Mouse (Mus musculus) hindbrain, postnatal 0 days (tissue): ENCODE measurements at regions not wholly inside any gene's neighbourhood (a gene's known extent, or its start where the extent isn't known, plus 50 kb on each side); places are given as distances from the start of the nearest gene placed in this dataset.
A peak's percentile ranks its signal among the peaks of the same experiment; 100 is the strongest.

Experiments used
- ATAC-seq: fragments of 200-750 bp; cut with Nextera tagmentation; 2 replicates; pipeline ENCODE4 v1.8.0; 2017; ENCODE audit warnings: mild to moderate bottlenecking, moderate TSS enrichment, moderate library complexity
- DNase-seq: peaks from one replicate; pipeline ENCODE4 v3.0.0-alpha.2; 2015; ENCODE audit warnings: low spot score
- H3K27ac ChIP-seq: fragments of 300-500 bp; sonication (generic); 2 replicates; pipeline ENCODE4 v1.5.1; 2014; ENCODE audit warnings: mild to moderate bottlenecking
- H3K27me3 ChIP-seq: fragments of 300-500 bp; sonication (generic); 2 replicates; pipeline ENCODE4 v1.6.1; 2014; ENCODE audit warnings: low read length, mixed read lengths; ENCODE audit not compliant: insufficient read depth
- H3K36me3 ChIP-seq: fragments of 300-500 bp; sonication (generic); 2 replicates; pipeline ENCODE4 v1.6.1; 2014; ENCODE audit warnings: low read length, mixed read lengths; ENCODE audit not compliant: insufficient read depth
- H3K4me1 ChIP-seq: fragments of 300-500 bp; sonication (generic); 2 replicates; pipeline ENCODE4 v1.6.1; 2014; ENCODE audit warnings: antibody characterized with exemption, low read length, mixed read lengths; ENCODE audit not compliant: insufficient read depth
- H3K4me2 ChIP-seq: fragments of 300-500 bp; sonication (generic); 2 replicates; pipeline ENCODE4 v1.6.1; 2014; ENCODE audit warnings: low read depth, mild to moderate bottlenecking, low read length, moderate library complexity, mixed read lengths
- H3K4me3 ChIP-seq: fragments of 300-500 bp; sonication (generic); 2 replicates; pipeline ENCODE4 v1.5.1; 2014; ENCODE audit warnings: low read length
- H3K9ac ChIP-seq: fragments of 300-500 bp; sonication (generic); replicated peaks from 2 replicates; pipeline ENCODE4 v1.6.1; 2014; ENCODE audit warnings: mild to moderate bottlenecking, low read length, moderate library complexity, mixed read lengths
- H3K9me3 ChIP-seq: fragments of 300-500 bp; sonication (generic); 2 replicates; pipeline ENCODE4 v1.6.1; 2016; ENCODE audit warnings: low read length, mixed read lengths
- CTCF ChIP-seq: IDR thresholded peaks from 2 replicates; pipeline ENCODE4 v1.5.1; 2016; ENCODE audit warnings: antibody characterized with exemption, control low read depth, low read depth
- WGBS: fragments of 180-500 bp; shearing (Covaris S2); extraction: QIAGEN DNeasy Blood & Tissue Kit; methylation state at CpG from one replicate; pipeline ENCODE4 v1.1.7; 2014; 5-methylcytosine and 5-hydroxymethylcytosine counted together

- no peak overlapping the region for H3K4me2 ChIP-seq
- no peaks in the 10 kb centered on the region for H3K27me3 ChIP-seq
- no peak overlapping the region for H3K9ac ChIP-seq
- H3K9me3 ChIP-seq = no peaks in the 10 kb centered on the region
- H3K4me1 ChIP-seq = no peaks in the 10 kb centered on the region
- no peaks in the 10 kb centered on the region for H3K36me3 ChIP-seq
- TF ChIP-seq CTCF = no peak
- ATAC-seq = no peak
- whole genome bisulfite sequencing = 71% methylated on average over 1 of the region's 1 CpGs
- no peak overlapping the region for H3K27ac ChIP-seq
- no peak for DNase-seq
- H3K4me3 ChIP-seq = no peak overlapping the region
Observed at GRCm38 (mm10) chr4:17629367-17629766, 1975.9 kb upstream of the Gm12353 start.

DNA sequence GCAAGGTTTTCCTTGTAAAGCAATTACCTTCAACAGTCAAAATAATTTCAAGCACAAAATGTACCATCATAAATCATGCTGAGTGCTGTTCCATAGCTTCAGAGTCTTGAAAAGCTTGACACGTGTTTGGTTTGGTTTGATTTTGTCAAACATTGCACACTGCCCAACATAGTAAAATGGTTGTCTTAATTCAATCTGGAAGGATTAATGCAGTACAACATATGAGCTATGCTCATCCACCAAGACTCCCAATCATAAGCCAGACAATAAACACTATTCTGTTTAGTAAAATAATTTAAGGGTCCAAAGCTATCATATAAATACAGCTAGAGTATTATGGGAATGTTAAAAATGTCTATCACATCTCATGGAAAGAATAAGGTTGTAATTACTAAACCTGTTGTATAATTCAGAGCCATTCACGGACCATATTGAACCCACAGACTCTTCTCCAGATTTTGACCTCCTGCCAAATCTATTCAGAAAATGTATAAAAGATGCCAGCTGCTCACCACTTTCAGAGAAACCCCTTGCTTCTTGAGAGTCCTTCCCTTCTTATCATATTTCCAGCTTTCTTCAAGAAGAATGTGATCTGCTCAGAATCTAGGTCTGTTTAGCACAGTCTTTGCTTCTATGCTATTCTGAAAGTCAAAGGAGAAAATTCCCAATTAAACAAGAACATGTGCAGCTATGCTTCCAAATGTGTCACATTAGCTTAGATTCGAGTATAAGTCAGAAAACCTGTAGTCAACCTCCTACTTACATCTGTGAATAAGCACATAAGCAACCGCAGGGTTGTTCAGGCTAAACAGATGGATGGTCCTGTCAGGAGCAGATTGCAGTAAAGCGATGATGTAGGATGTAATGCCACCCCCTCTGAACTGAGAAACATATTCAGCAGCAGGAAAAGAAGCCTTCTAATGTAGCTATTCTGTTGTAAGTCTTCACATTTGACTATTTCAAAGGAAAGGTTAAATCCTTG lies 1969.4 kb upstream of the Gm12353 start:
- TF ChIP-seq CTCF = no peak
- H3K9ac ChIP-seq = no peak overlapping the region
- no peaks in the 10 kb centered on the region for H3K4me1 ChIP-seq
- no peak overlapping the region for H3K27ac ChIP-seq
- H3K27me3 ChIP-seq = no peaks in the 10 kb centered on the region
- H3K4me3 ChIP-seq = no peak overlapping the region
- H3K4me2 ChIP-seq = no peak overlapping the region
- WGBS = 56% methylated on average over 5 of the region's 5 CpGs
- peak; percentile 74; the same call in 1 of the 2 replicates for ATAC-seq
- DNase-seq = peak; percentile 63
- no peaks in the 10 kb centered on the region for H3K9me3 ChIP-seq
- H3K36me3 ChIP-seq = no peaks in the 10 kb centered on the region

DNA sequence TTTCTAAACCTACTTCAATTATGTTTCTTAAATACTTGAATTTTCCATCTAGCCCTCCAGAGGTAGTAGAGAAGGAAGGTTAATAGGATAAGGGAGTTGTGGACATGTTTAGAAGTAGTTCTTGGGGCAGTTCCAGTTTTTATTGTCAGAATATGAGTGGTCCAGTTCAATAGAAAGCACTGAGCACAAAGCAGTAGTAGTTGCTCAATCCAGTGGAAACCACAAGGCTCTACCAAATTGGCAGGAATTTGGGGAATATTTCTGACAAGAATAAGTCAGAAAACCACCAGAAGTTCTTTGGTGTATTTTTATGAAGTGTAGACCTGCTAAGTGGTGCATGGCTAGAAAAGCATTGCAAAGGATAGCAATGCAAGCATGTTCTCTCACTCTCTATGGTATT lies 1958.5 kb upstream of the Gm12353 start:
- Histone ChIP-seq H3K9me3 (no peaks in the 10 kb centered on the region), H3K27ac (no peak overlapping the region), H3K4me3 (no peak overlapping the region), H3K9ac (no peak overlapping the region), H3K36me3 (no peaks in the 10 kb centered on the region), H3K4me2 (no peak overlapping the region), H3K27me3 (no peaks in the 10 kb centered on the region), H3K4me1 (no peaks in the 10 kb centered on the region)
- ATAC-seq (no peak), DNase-seq (no peak)
- no peak for TF ChIP-seq CTCF

DNA sequence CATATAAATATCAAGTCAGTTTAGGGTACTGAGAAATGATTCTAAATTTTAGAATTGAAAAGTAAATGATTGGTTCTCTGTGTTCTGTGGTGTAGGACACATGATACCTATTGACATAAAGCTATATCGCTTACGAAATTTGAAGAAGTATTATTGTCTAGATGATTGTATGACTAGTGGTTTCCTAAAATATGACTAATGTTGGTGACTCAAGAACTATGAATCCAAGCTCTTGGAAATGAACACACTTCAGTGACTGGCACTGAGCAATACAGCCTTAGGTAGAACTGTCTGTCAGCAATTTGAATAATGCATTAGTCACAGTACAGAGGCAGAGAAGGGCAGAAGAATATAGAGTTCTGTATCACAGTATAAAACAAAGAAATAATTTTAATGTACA lies 1955.9 kb upstream of the Gm12353 start:
- WGBS = 97% methylated on average over 2 of the region's 2 CpGs
- TF ChIP-seq CTCF = no peak
- H3K4me3 ChIP-seq = no peak overlapping the region

DNA sequence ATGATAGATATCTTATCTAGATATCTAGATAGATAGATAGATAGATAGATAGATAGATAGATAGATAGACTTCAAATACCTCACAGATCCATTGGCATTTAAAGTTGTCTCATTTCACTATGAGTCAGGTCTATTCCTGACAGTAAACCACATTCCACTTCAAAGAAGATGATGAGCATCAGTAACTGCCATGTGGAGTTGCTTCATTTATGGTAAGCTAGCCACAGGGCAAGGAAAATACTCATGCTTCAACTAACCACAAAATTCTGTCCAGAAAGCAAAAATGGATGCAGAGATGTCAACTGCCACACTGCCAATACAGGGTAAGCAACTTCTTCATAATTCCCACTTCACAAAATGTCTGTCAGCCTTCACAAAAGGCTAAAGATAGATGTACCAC lies 1951.7 kb upstream of the Gm12353 start:
- Histone ChIP-seq H3K27me3 (no peaks in the 10 kb centered on the region), H3K9me3 (no peaks in the 10 kb centered on the region), H3K4me1 (no peaks in the 10 kb centered on the region), H3K9ac (no peak overlapping the region), H3K36me3 (no peaks in the 10 kb centered on the region), H3K4me2 (no peak overlapping the region), H3K4me3 (no peak overlapping the region), H3K27ac (no peak overlapping the region)
- ATAC-seq (no peak), DNase-seq (no peak)
- no peak for TF ChIP-seq CTCF

More for the DNA sequence above, 1955.9 kb upstream of the Gm12353 start:
- H3K4me2 ChIP-seq = no peak overlapping the region
- no peak for DNase-seq
- no peak for ATAC-seq
- H3K4me1 ChIP-seq = no peaks in the 10 kb centered on the region
- H3K27me3 ChIP-seq = no peaks in the 10 kb centered on the region
- H3K9ac ChIP-seq = no peak overlapping the region
- H3K27ac ChIP-seq = no peak overlapping the region
- no peaks in the 10 kb centered on the region for H3K9me3 ChIP-seq
- no peaks in the 10 kb centered on the region for H3K36me3 ChIP-seq

DNA sequence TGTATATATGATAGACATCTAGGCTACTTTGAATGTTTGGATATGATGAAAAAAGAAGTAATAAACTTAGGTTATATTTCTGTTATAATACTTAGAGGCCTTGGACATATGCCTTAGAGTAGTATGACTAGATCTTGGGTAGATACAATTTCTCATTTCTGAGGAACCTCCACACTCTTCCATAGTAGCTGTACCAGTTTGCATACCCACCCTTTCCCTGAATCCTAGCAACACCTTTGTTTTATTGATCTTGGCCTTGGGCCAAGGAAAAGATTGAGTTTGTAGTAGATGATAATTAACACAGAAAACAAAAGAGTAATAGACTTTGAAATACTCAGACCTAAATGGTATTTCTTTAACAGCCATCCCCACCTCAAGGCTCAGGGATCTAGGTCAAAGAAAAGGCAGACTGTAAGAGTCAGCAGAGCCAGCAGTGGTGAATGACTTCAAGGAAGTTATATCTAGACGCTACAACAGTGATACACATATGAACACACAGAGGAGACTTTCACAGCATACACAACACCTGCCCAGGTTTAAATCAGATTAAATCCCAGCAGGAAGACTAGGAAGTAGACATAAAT lies 1937.9 kb upstream of the Gm12353 start:
- ATAC-seq = no peak
- no peak overlapping the region for H3K27ac ChIP-seq
- no peak overlapping the region for H3K9ac ChIP-seq
- H3K27me3 ChIP-seq = no peaks in the 10 kb centered on the region
- no peaks in the 10 kb centered on the region for H3K36me3 ChIP-seq
- no peaks in the 10 kb centered on the region for H3K9me3 ChIP-seq
- WGBS = 92% methylated on average over 1 of the region's 1 CpGs
- no peak overlapping the region for H3K4me3 ChIP-seq
- TF ChIP-seq CTCF = no peak
- no peak overlapping the region for H3K4me2 ChIP-seq
- no peaks in the 10 kb centered on the region for H3K4me1 ChIP-seq
- no peak for DNase-seq
